Mouse (Mus musculus) lung, embryonic 14.5 days (tissue): ENCODE results near the gene Rasd2. TPM values are rescaled to one million over a fixed set of nuclear protein-coding genes. Genes with fewer than 3 reads are reported as not detected.

Source experiments
- ATAC-seq: fragments of 200-750 bp; cut with Nextera tagmentation; 2 replicates; pipeline ENCODE4 v1.8.0; 2017; ENCODE audit warnings: mild to moderate bottlenecking, moderate TSS enrichment, moderate library complexity; ENCODE audit not compliant: insufficient read depth
- DNase-seq: peaks from one replicate; pipeline ENCODE4 v3.0.0-alpha.2; 2015
- H3K27ac ChIP-seq: fragments of 300-500 bp; sonication (generic); 2 replicates; pipeline ENCODE4 v1.5.1; 2014; ENCODE audit warnings: low read depth, mild to moderate bottlenecking, moderate library complexity
- H3K27me3 ChIP-seq: fragments of 300-500 bp; sonication (generic); 2 replicates; pipeline ENCODE4 v1.6.1; 2014; ENCODE audit warnings: low read length, control low read depth; ENCODE audit not compliant: insufficient read depth
- H3K36me3 ChIP-seq: fragments of 300-500 bp; sonication (generic); 2 replicates; pipeline ENCODE4 v1.6.1; 2014; ENCODE audit warnings: control low read depth; ENCODE audit not compliant: insufficient read depth
- H3K4me1 ChIP-seq: fragments of 300-500 bp; sonication (generic); 2 replicates; pipeline ENCODE4 v1.6.1; 2014; ENCODE audit warnings: antibody characterized with exemption, control low read depth; ENCODE audit not compliant: insufficient read depth
- H3K4me2 ChIP-seq: fragments of 300-500 bp; sonication (generic); 2 replicates; pipeline ENCODE4 v1.6.1; 2014; ENCODE audit warnings: mild to moderate bottlenecking
- H3K4me3 ChIP-seq: fragments of 300-500 bp; sonication (generic); 2 replicates; pipeline ENCODE4 v1.5.1; 2014; ENCODE audit warnings: low read depth, low read length
- H3K9ac ChIP-seq: fragments of 300-500 bp; sonication (generic); 2 replicates; pipeline ENCODE4 v1.6.1; 2014
- H3K9me3 ChIP-seq: fragments of 300-500 bp; sonication (generic); 2 replicates; pipeline ENCODE4 v1.6.1; 2016; ENCODE audit warnings: low read depth, low read length, control low read depth
- CTCF ChIP-seq: IDR thresholded peaks from 2 replicates; pipeline ENCODE4 v1.5.1; 2016; ENCODE audit warnings: antibody characterized with exemption, low read depth
- WGBS: fragments of 180-500 bp; shearing (Covaris S2); extraction: QIAGEN DNeasy Blood & Tissue Kit; methylation state at CpG from one replicate; pipeline ENCODE4 v1.1.7; 2014; 5-methylcytosine and 5-hydroxymethylcytosine counted together
- polyA plus RNA-seq: library from polyadenylated mRNA; unstranded; fragments of >200 nt; fragmentation: Nextera tagmentation; extraction: Ambion mirVana; gene quantifications from 2 replicates; pipeline ENCODE4 v1.2.1, GENCODE M21; 2014

The Rasd2 gene
- polyA plus RNA-seq, 1 experiment from 2014 or later, result 0.78 TPM

GRCm38 (mm10) chr8:75198300-75198699, 15.4 kb upstream of the Rasd2 start:
- no peaks in the 10 kb centered on the region for H3K4me1 ChIP-seq
- no peak for ATAC-seq
- H3K27ac ChIP-seq, result no peak overlapping the region

GRCm38 (mm10) chr8:75198988-75199765, 14.6 kb upstream of the Rasd2 start:
- no peaks in the 10 kb centered on the region for H3K27me3 ChIP-seq
- ATAC-seq, result no peak
- H3K4me1 ChIP-seq, result no peaks in the 10 kb centered on the region
- H3K4me2 ChIP-seq, result no peak overlapping the region
- no peak for TF ChIP-seq CTCF
- no peak overlapping the region for H3K27ac ChIP-seq
- H3K9ac ChIP-seq, result no peak overlapping the region
- H3K4me3 ChIP-seq, result no peak overlapping the region
- no peaks in the 10 kb centered on the region for H3K9me3 ChIP-seq
- 64% methylated on average over 5 of the region's 5 CpGs for WGBS
- DNase-seq, result no peak
- no peaks in the 10 kb centered on the region for H3K36me3 ChIP-seq

More at GRCm38 (mm10) chr8:75198300-75198699, 15.4 kb upstream of the Rasd2 start:
- no peaks in the 10 kb centered on the region for H3K9me3 ChIP-seq
- DNase-seq, result no peak
- no peak overlapping the region for H3K4me3 ChIP-seq
- no peak for TF ChIP-seq CTCF
- H3K27me3 ChIP-seq, result no peaks in the 10 kb centered on the region
- no peak overlapping the region for H3K9ac ChIP-seq
- H3K4me2 ChIP-seq, result no peak overlapping the region
- H3K36me3 ChIP-seq, result no peaks in the 10 kb centered on the region

GRCm38 (mm10) chr8:75199914-75200313, 13.8 kb upstream of the Rasd2 start:
- ATAC-seq, result no peak
- Histone ChIP-seq H3K4me2 (no peak overlapping the region), H3K9me3 (no peaks in the 10 kb centered on the region), H3K4me1 (no peaks in the 10 kb centered on the region), H3K27ac (no peak overlapping the region), H3K4me3 (no peak overlapping the region), H3K9ac (no peak overlapping the region), H3K27me3 (no peaks in the 10 kb centered on the region), H3K36me3 (no peaks in the 10 kb centered on the region)
- WGBS, result 45% methylated on average over 1 of the region's 1 CpGs
- TF ChIP-seq CTCF, result no peak
- DNase-seq, result no peak

GRCm38 (mm10) chr8:75202041-75202656, 11.6 kb upstream of the Rasd2 start:
- 75% methylated on average over 8 of the region's 8 CpGs for WGBS
- TF ChIP-seq CTCF, result no peak
- no peak overlapping the region for H3K9ac ChIP-seq
- no peak overlapping the region for H3K27ac ChIP-seq
- no peaks in the 10 kb centered on the region for H3K9me3 ChIP-seq
- no peaks in the 10 kb centered on the region for H3K4me1 ChIP-seq
- H3K27me3 ChIP-seq, result no peaks in the 10 kb centered on the region
- H3K4me3 ChIP-seq, result no peak overlapping the region
- ATAC-seq (no peak), DNase-seq (no peak)
- H3K4me2 ChIP-seq, result no peak overlapping the region
- H3K36me3 ChIP-seq, result no peaks in the 10 kb centered on the region

GRCm38 (mm10) chr8:75202913-75203312, 10.8 kb upstream of the Rasd2 start:
- Histone ChIP-seq H3K9ac (no peak overlapping the region), H3K36me3 (no peaks in the 10 kb centered on the region), H3K4me3 (no peak overlapping the region), H3K4me2 (no peak overlapping the region), H3K9me3 (no peaks in the 10 kb centered on the region), H3K27ac (no peak overlapping the region), H3K27me3 (no peaks in the 10 kb centered on the region), H3K4me1 (no peaks in the 10 kb centered on the region)
- WGBS, result 78% methylated on average over 3 of the region's 3 CpGs
- TF ChIP-seq CTCF, result no peak
- DNase-seq (no peak), ATAC-seq (no peak)

GRCm38 (mm10) chr8:75203420-75203819, 10.3 kb upstream of the Rasd2 start:
- no peak overlapping the region for H3K4me3 ChIP-seq
- DNase-seq, result no peak
- no peaks in the 10 kb centered on the region for H3K27me3 ChIP-seq
- no peak for TF ChIP-seq CTCF
- H3K27ac ChIP-seq, result no peak overlapping the region
- H3K4me2 ChIP-seq, result no peak overlapping the region
- 52% methylated on average over 2 of the region's 2 CpGs for WGBS
- no peaks in the 10 kb centered on the region for H3K4me1 ChIP-seq
- no peak for ATAC-seq
- no peaks in the 10 kb centered on the region for H3K36me3 ChIP-seq
- no peaks in the 10 kb centered on the region for H3K9me3 ChIP-seq
- H3K9ac ChIP-seq, result no peak overlapping the region

GRCm38 (mm10) chr8:75204190-75204868, 9.4 kb upstream of the Rasd2 start:
- Histone ChIP-seq H3K27ac (no peak overlapping the region), H3K36me3 (no peaks in the 10 kb centered on the region), H3K9ac (no peak overlapping the region), H3K4me1 (no peaks in the 10 kb centered on the region), H3K4me2 (no peak overlapping the region), H3K27me3 (no peaks in the 10 kb centered on the region), H3K9me3 (no peaks in the 10 kb centered on the region), H3K4me3 (no peak overlapping the region)
- TF ChIP-seq CTCF, result no peak
- 82% methylated on average over 13 of the region's 13 CpGs for WGBS
- no peak for ATAC-seq
- no peak for DNase-seq
